Mouse (Mus musculus) spleen, adult 2 months (tissue): Measurements from ENCODE around the gene Aspdh. TPM values are rescaled to one million over a fixed set of nuclear protein-coding genes. Genes with fewer than 3 reads are reported as not detected.

Experiments
- DNase-seq, 2 experiments: peaks; one replicate each; pipeline versions ENCODE4 v3.0.0 to v3.0.0-alpha.2; 2012 to 2021; ENCODE audit warnings: low spot score in 2 of 2, low read depth in 1 of 2
- H3K27ac ChIP-seq: fragments of 200-500 bp; 2 replicates; pipeline ENCODE4 v1.5.1; 2012; ENCODE audit warnings: low read length, inconsistent platforms; ENCODE audit not compliant: insufficient read depth
- H3K27me3 ChIP-seq: fragments of 200-500 bp; 2 replicates; pipeline ENCODE4 v1.6.1; 2012; ENCODE audit warnings: mild to moderate bottlenecking, moderate library complexity, low read length, inconsistent platforms; ENCODE audit not compliant: control insufficient read depth, insufficient read depth
- H3K36me3 ChIP-seq: fragments of 200-500 bp; 2 replicates; pipeline ENCODE4 v1.6.1; 2012; ENCODE audit warnings: mild to moderate bottlenecking, low read length, inconsistent platforms; ENCODE audit not compliant: control insufficient read depth, insufficient read depth
- H3K4me1 ChIP-seq: fragments of 200-500 bp; 2 replicates; pipeline ENCODE4 v1.6.1; 2011; ENCODE audit warnings: inconsistent platforms; ENCODE audit not compliant: control insufficient read depth, insufficient read depth, insufficient read length
- H3K4me3 ChIP-seq: fragments of 200-500 bp; 2 replicates; pipeline ENCODE4 v1.5.1; 2011; ENCODE audit warnings: mild to moderate bottlenecking, inconsistent platforms; ENCODE audit not compliant: insufficient read depth, insufficient read length; ENCODE audit errors: extremely low read depth
- CTCF ChIP-seq: fragments of 200-500 bp; IDR thresholded peaks from 2 replicates; pipeline ENCODE4 v1.5.1; 2011; ENCODE audit warnings: mild to moderate bottlenecking, inconsistent platforms; ENCODE audit not compliant: insufficient read depth, insufficient read length, insufficient replicate concordance; ENCODE audit errors: extremely low read depth
- POLR2A ChIP-seq: fragments of 200-500 bp; IDR thresholded peaks from 2 replicates; pipeline ENCODE4 v1.6.1; 2011; ENCODE audit warnings: low read depth, low read length, inconsistent platforms
- WGBS: fragments of 180-500 bp; shearing (Covaris S2); methylation state at CpG from one replicate; pipeline ENCODE4 v1.1.7; 2018; 5-methylcytosine and 5-hydroxymethylcytosine counted together
- polyA plus RNA-seq: library from polyadenylated mRNA; depleted of rRNA; stranded (reverse); fragments of >200 nt; gene quantifications from 2 replicates; pipeline ENCODE4 v1.2.3, GENCODE M21; 2012; rRNA removed

Aspdh gene
- polyA plus RNA-seq: 0.40 TPM in 1 of 2 replicates, not detected in the other

- Histone ChIP-seq H3K27ac (no peak within 1 kb of the TSS), H3K27me3 (peaks cover 8% of the 10 kb centered on the region; the same call in 1 of the 2 replicates), H3K4me1 (0 out of 2 replicates have a peak, but pooled peaks cover 4% of the 10 kb centered on the region), H3K36me3 (no peaks in the 10 kb centered on the region), H3K4me3 (no peak within 1 kb of the TSS)
- WGBS: 73% methylated on average over 2 of the region's 2 CpGs
- TF ChIP-seq POLR2A (no peak), CTCF (no peak)
- no peak for DNase-seq
These were observed at the start of gene Aspdh for GRCm38 (mm10) chr7:44465111-44465510. Gene Aspdh (plus strand): TSS chr7:44465391.

DNA sequence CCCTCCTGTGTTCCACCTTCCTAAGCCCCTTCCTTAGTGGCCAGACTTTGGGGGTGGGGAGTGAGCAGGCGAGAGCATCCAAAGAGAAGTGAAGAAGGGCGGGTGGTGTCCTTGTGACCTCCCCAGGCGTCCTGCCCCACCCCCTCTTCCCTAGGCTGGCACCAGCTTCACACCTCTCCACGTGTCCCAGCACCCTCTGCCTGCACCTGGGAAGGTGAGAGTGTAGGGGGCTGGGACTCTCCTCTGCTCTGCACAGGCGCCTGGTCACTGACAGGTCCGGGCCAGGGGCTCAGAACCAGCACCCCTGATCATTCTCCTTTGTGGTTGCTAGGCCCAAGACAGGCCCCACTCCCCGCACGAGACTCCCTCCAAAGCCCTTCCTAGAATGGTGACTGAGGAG, 37.5 kb upstream of the Aspdh start:
- no peak for DNase-seq
- no peak for TF ChIP-seq CTCF
- no peak for TF ChIP-seq POLR2A
- H3K27ac ChIP-seq: no peak overlapping the region
- H3K27me3 ChIP-seq: peaks cover 20% of the 10 kb centered on the region
- H3K4me1 ChIP-seq: no peaks in the 10 kb centered on the region
- 43% methylated on average over 8 of the region's 8 CpGs for WGBS
- no peaks in the 10 kb centered on the region for H3K36me3 ChIP-seq
- no peak overlapping the region for H3K4me3 ChIP-seq

DNA sequence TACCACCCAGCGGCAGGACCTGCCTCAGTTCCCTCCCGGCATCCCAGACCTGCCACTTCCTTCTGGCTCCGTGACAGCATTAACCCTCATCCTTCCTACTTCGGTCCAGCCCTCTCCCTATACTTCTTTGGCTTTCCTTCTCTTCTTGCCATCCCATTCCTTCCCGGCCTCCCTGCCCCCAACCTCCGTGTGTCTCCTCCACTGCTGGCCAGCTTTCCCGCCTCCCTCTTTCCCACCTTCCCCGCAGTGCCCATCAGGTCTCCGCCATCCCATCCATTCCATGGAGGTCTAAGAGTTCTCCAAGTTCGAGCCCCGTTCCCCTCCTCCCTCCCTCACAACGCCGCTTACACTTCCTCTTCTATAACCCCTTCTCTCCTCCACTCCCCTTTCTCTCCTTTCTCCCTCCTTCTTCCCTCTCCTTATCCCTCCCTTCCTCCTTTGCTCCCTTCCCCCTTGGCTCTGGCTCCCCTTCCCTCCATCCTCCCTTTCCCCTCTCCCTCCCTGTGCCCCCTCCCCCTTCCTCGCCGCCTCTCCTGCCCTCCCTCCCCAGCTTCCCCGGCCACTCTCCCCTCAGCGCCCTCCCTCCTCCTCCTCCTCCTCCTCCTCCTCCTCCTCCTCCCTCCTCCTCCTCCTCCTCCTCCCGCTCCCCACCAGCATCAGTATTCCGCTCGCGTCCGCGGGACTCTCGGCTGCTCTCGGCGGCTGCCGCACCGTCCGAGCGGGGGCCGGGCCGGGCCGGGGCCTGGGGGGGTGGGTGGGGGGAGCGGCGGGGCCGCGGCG, 36.8 kb upstream of the Aspdh start:
- Histone ChIP-seq H3K36me3 (no peaks in the 10 kb centered on the region), H3K4me3 (no peak overlapping the region), H3K27ac (no peak overlapping the region), H3K27me3 (peaks cover 20% of the 10 kb centered on the region), H3K4me1 (no peaks in the 10 kb centered on the region)
- no peak for DNase-seq
- WGBS: 11% methylated on average over 14 of the region's 38 CpGs
- TF ChIP-seq CTCF (no peak), POLR2A (no peak)

GRCm38 (mm10) chr7:44428968-44429521, 36.1 kb upstream of the Aspdh start, which contains the start of gene Lrrc4b:
Gene Lrrc4b (plus strand): TSS chr7:44429018.
- Histone ChIP-seq H3K4me1 (no peaks in the 10 kb centered on the region), H3K4me3 (no peak within 1 kb of the TSS), H3K27ac (no peak within 1 kb of the TSS), H3K36me3 (no peaks in the 10 kb centered on the region), H3K27me3 (peaks cover 20% of the 10 kb centered on the region)
- no peak for DNase-seq
- WGBS: 6% methylated on average over 62 of the region's 69 CpGs
- TF ChIP-seq POLR2A (no peak), CTCF (no peak)

DNA sequence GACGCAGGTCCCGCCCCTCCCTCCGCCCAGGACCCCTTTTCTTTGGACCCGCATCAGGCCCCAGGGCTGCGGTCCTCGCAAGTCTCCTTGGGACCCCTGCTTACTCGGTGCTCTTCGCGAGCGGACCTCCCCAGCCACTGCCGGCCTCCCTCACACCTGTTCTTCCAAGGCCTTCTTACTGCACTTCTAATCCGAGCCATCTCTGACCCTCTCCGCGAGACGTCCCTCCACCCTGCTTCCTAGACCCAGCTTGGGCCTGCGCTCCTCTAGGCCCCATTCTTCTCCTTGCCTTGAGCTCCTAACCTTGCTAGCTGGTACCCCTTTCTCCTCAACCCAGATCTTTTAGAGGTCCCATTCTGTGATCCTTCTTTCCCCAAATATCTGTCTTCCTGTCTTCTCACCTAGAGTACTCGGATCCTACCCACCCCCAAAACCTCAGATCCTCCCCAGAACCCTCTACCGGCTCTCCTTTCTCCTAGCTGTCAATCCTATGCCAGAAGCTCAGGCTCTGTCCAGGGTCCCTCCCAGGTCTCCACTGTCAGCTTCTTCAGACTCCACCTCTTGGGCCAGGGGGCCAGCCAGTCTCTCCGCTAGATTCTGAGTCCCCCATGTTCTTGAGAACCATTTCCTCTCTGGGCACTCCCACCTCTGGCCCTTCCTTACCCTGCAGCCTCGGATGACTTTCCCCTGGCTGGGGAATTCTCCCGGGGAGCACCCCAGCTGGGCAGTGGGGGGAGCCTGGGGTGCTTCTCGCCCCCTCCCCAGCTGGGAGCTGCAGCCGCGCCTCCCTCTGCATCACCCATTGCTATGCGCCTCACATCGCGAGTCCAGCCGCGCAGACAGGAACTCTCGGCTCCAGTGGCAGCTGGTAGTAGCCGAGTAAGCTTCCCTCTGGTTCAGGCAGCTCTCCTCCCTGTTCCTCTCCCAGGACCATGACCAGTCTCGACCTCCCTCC, 35.4 kb upstream of the Aspdh start:
- no peak for DNase-seq
- TF ChIP-seq CTCF (no peak), POLR2A (no peak)
- Histone ChIP-seq H3K27ac (no peak overlapping the region), H3K36me3 (no peaks in the 10 kb centered on the region), H3K4me3 (no peak overlapping the region), H3K27me3 (peaks cover 20% of the 10 kb centered on the region), H3K4me1 (no peaks in the 10 kb centered on the region)
- WGBS: 15% methylated on average over 32 of the region's 32 CpGs

DNA sequence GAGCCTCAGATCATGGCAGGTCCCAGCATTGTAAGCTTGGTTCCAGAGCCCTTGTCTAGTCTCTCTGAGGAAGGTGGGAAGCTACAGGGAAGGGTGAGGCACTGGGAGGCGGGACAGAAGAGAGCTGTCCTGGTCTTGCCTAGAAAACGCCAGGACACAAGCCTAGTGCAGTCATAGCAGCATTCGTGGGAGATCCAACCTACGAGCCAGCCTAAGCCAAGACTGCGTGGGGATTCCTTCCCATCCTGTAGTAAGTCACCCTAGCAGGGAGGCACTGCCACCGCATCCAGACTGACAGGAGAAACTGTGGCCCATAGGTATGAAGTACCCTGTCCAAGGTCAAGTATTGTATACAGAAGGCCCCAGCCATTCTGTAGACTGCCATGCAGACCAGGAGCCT, 32.6 kb upstream of the Aspdh start:
- H3K4me1 ChIP-seq: no peaks in the 10 kb centered on the region
- H3K27me3 ChIP-seq: peaks cover 19% of the 10 kb centered on the region
- H3K27ac ChIP-seq: no peak overlapping the region
- H3K36me3 ChIP-seq: no peaks in the 10 kb centered on the region
- WGBS: 81% methylated on average over 6 of the region's 6 CpGs
- DNase-seq: no peak
- TF ChIP-seq CTCF (no peak), POLR2A (no peak)
- no peak overlapping the region for H3K4me3 ChIP-seq
